Mouse (Mus musculus) lung, postnatal 25 days (tissue): ENCODE data around the gene Necab2.

Experiments used
- DNase-seq: peaks from one replicate; pipeline ENCODE4 v3.0.0; 2022; ENCODE audit warnings: low spot score

Necab2 gene

DNA sequence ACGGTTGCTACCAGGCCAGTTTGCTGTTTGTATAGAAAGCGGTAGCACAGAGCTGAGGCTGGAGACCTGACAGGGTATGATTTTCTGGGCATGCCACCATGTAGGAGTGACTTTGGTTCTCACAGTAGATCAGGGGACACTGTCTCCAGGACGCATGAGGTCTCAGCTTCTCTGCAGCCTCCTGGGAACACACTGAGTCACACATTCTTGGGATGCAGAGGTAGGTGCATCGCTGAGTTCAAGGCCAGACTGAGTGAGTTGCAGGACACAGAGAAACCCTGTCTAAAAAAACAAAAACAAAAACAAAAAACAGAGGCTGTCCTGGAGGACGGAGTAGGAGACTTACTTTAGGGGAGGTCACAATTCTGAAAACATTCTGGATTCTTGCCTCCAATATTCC is 6.4 kb downstream of the Necab2 start:
- no peak for DNase-seq

DNA sequence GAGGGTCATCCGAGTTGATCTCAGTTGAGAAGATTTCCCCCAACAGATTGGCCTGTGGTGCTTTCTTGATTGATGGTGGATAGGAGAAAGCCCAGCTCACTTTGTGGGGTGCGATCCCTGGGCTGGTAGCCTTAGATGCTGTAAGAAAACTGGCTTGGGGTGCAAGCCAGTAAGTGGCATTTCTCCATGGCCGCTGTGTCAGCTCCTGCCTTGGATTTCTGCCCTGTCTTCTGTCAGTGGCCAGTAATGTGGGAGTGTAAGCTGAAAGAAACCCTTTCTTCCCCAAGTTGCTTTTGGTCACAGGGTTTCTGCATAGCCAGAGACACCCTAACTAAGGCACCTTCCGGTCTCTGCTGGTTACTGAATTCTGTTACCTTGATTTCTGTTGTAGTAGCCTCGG is 9.5 kb downstream of the Necab2 start:
- no peak for DNase-seq

DNA sequence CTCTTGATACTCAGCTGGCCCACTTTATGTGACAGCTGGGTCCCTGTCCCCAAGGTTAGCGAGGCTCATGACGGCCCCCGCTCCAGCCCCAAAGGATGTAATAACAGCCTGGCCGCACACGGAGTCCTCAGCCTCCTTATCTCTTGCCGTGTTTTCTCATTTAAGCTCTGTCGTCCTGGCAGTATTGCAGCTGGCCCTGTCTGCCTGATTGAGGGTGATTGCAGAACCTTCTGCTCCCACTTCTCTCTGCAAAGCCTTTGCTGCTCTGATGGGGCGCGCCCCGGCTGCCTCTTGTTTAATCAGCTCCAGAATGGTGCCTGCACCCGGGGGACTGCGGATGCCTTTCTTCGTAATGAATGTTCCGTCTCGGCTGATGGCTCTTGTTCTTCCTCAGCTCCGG is 13.2 kb downstream of the Necab2 start:
- no peak for DNase-seq

DNA sequence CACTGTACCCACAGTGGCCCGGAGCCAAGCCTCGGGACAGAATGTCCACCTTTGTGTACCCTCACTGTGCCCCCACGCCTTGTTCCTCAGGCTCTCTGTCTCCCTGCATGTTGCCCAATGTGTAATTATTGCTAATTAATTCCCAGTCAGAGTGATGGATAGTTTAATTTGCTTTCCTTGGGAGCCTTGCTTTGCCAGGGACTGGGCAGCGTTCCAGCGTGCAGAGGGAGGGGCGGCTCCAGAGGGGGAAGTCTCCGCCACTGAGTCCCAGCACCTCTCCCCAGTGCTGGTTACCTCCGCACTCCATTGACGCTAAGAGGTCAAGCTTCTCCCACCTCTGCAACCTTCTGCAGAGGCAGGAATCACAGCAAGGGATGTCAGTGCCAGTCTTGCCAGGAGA is 14.8 kb downstream of the Necab2 start:
- no peak for DNase-seq

DNA sequence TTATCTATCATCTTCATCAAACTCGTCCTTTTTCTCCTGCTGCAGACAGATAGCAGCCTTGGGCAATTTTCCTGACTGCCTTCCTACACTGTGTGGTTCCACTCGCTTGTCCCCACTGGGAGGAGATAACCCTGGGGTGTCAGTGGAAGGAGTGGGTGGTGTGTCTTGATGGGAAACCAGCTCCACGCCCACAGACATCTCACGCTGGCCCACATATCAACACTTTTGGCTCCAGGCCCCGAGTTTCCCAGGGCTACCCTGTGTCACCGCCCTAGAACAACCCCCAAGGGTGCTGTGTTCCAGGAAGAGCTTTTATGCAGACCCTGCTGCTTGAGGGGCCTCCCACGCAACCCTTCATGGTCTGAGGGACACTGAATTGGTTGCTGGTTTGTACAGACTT is 17.2 kb downstream of the Necab2 start:
- no peak for DNase-seq

DNA sequence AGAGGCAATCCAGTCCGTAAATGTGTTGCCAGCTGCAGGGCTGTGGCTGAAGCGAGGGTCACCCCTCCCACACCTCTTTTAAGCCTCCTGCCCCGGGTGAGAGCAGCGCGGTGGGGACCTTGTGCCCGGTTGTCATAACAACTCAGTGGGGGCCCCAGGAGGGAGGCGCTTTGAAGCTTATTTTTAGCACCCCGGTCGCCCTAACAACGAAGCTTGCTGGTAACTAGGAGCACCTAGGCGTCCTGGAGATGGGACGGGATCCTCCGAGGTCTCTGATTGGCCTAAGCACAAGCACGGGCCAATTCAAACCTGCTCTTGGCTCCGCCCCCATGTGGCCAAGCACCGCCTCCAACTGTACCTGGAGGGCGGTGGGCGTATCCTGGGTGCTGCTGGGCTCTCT is 19.6 kb downstream of the Necab2 start:
- peak; percentile 20 for DNase-seq

DNA sequence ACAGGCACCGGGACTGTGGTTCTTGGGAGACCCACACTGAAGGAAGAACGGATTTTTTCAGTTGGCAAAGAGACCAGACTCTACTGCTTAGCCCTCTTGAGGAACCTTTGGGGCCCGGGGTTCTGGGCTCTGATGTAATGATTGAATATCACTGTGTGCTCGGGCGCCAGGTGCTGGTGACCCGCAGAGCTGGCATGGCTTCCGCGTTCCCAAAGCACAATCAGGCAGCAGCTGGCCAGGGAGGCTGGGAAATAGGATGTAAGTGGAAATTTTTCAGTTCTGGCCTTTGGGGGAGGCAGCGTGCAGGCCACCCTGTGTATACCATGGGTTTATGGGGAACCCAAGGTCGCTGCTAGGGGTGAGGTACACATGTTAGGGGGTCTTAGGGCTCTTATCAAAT is 20.3 kb downstream of the Necab2 start:
- DNase-seq = no peak

DNA sequence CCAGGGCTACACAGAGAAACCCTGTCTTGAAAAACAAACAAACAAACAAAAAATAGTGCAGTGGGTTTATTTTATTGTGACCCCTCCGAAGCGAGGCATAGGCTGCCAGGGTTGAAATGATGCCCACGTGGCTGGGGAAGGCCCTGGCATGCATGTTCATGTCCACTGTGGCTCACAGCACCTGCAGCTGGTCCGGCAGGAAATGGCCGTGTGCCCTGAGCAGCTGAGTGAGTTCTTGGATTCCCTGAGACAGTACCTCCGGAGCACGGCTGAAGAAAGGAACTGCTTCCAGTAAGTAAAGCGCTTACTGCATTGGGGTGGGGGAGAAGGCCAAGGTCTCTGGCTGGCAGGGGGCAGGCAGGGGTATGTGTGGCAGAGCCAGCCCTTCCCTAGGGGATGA is 21.6 kb downstream of the Necab2 start:
- no peak for DNase-seq

DNA sequence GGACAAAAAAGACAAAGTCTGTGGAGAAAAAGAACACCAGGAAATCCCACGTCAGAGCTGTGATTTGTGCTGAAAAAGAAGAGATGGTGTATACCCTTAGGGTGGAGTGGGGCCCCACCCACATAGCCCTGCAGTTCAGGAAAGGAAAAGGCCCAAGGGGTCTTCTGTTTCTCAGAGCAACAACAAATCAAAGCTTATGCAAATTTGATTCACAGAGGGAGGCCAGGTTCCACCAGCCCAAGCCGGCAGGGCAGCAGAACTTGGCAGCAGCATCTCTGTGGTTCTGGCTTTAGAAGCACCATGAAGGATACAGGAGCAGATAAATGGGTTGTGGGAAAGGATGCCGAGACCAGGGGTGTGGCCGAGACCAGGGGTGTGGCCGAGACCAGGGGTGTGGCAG is 32.2 kb downstream of the Necab2 start:
- no peak for DNase-seq

DNA sequence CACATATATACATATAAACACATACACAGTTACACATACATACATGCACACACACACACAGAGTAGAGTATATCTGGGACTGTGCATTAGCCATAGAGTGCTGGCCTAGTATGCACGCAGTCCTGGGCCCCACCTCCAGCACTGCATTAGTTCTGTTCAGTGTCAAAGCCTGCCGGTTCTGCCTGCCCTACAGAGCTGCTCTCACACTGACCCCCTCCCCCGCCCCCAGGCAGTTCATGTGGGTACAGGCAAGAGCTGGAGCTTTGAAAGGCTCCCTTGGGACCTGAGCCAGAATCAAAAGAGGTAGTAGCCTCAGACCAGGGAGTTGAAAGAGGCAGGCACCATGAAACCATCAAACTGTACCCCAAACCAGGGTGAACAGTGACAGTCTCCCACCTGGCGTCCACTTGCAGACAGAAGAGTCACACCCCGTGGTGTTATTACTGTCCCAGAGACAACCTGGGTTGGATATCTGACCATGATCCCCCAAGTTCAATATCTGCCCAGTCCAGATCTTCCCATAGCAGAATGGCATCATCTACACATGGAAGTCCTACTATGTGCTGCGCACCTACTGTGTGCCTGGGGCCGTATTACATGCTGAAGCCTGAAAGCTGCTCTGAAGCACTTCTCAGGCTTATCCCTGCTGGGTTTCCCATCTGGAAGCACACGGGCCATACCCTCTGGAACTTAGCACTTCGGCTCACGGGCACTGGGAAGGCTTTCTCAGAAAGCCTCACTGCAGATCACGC is 37.8 kb downstream of the Necab2 start:
- no peak for DNase-seq

DNA sequence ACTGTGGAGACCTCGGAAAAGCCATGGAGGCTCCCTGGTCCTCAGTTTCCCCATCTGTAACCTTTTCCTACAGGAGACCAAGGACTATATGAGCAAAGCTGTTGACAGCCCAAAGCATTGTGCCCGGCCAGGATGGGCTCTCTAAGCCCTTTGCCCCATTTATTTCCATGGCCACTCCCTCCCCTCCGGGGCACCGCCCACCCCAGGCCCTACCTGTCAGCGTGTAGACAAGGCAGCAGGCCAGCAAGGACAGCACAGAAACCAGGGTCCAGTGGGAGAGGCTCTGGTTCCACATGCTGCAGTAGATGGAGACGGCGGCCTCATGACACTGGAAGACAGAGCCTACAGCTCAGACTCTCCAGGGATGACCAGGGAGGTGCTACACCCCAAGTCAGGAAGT is 40.6 kb downstream of the Necab2 start:
- no peak for DNase-seq

DNA sequence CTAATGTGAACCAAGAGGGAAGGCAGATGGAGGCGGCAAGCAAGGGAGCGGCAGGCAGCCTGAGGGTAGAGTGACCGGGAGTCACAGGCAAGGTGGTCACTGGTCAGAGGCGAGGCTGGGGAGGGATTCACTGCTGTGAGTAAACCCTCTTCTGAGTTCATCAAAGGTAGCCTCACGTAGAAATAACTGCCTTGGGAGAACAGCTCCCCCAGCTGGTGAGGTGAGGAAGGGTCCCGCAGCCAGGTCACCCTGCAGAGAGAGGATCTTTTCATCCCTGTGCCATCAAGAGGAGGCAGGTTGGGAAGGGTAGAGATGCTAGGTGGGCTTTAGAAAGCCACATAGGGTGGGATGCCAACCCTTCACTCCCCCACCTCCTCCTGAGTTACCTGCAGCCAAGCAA is 50.3 kb downstream of the Necab2 start:
- peak; percentile 41 for DNase-seq

DNA sequence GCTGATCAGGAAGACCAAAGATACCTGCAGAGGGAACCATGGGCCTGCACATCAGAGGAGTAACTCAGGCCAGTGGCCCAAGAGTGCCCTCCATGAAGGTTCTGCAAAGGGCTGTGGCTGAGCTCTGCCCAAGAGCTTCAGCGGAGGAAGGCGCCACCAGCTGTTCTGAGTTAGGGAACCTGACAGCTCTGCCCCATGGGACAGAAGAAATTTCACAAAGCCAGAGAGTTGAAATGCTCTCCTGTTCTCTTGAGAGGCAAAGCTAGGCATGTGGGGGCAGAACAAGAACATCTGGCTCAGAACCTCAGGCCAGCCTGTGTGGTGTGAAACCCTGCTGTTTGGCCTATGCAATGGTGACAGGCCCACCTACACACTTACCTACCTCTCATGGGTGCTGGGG is 53.3 kb downstream of the Necab2 start:
- DNase-seq = no peak

DNA sequence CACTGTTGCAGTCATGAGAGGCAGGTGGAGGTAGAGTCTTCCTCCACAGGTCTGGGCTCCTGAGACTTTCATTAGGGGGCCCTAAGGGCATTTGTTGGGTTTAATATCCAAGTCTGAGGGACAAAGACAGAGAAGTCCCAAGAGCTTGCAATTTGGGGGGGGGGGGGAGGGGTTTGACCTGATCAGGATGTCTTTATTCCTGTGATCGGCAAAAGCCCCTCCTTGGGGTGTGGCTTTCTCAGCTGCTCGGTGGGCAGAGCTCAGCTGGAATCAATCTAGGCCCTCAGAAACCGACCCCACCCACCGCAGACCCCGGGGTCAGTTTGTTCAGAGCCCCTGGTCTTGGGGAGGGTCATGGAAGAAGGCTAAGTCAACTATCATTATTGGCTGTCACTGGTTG is 55.1 kb downstream of the Necab2 start, which contains the start of gene Slc38a8:
Gene Slc38a8 (minus strand): TSS at position 101 of the 400 bp plus-strand sequence.
- DNase-seq = no peak

DNA sequence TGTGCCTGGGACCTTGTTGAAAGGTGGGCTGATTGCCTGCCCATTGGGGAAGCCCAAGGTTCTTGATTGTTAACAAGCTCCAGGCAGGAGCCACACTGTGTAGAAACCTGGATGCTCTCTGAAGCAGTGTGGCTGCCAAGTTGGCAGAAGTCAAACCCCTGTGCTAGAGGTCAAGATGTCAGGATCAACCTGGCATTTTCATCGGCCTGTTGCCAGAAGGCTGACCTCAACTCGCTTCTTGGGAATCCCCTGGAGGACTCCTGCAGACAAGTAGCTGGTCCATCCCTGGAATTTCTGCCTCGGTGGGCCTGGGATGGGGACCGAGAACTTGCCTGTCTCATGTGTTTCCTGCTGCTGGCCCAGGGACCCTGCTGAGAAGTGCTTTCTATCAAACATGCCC is 55.6 kb downstream of the Necab2 start:
- no peak for DNase-seq

DNA sequence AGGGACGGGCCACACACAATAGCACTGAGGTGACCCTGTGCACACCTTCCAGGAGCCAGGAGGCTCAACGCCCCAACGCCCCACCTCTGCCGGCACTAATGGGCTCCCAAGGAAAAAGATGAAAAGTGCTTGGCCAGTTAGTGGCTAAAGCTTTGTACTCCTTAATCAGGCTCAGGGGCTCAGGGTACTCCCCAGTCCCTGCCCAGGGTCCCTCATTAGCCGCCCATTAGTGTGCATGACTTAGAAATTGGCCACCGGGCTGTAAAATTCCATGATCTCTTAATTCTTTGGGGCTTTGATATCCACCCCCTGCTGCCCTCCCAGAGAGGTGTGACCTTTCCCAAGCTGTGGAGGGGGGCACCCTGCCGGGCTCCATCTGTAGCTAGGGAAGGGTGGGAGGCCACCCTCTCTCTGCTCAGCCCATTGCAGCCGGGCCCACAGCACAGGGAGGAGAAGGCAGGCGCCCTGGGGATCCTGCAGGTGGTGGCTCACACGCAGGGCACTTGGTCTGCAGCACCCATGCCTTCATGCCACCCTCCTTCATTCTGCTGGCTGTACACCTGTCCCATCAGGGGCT is 56.8 kb downstream of the Necab2 start:
- no peak for DNase-seq

DNA sequence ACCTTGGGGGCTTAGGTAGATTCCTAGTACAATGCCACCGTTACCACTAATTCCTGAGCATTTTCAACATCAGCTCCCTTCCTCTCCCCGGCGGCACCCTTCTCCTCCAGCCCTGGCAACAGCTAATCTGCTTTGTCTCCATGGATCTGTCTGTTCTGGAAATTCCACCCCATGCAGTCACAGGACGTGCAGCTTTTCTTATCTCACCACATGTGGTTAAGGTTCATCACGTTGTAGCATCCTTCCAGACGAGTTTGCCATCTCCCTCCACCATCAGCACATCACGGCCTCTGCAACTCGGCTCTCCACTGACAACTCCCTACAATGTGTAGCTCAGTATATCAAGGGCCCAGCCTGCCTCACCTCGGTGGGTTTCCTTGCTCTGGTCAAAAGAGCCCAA is 59.0 kb downstream of the Necab2 start:
- DNase-seq = no peak

DNA sequence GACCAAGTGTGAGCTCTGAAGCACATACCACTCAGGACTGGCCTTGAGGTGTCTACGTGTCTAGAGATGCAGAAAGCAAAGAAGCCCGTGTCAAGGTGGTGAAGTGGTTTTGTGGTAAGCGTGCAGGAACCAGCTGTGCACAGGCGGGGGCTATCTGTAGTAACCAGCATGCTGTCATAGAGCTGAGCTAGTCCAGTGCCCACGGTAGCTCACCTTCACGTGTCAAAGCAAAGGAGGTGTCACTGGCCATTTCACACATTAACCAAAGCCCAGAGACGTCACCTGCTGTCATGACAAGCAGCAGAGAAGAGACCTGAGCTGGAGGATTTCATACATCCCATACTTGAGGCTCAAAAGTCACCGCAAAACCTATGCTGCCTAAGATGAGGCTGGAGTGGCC is 59.6 kb downstream of the Necab2 start:
- DNase-seq = no peak

DNA sequence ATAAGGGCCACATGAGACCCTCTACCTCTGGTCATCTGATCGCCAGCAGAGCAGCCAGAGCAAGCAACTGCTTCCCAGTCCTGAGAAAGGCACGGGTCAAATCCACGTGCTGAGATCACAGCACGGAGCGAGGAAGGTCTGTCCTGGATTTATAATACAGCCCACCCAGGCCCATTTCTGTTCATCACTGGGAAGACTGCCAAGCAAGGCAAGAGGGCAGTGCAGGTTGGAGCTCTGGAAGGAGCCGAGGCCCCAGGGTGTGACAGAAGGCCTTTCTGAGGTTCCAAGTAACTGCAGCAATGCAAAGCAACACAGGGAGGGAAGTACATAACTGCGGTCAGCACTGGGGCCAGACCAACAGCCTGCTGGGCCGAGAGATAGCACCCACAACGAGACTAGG is 64.0 kb downstream of the Necab2 start:
- DNase-seq = no peak

DNA sequence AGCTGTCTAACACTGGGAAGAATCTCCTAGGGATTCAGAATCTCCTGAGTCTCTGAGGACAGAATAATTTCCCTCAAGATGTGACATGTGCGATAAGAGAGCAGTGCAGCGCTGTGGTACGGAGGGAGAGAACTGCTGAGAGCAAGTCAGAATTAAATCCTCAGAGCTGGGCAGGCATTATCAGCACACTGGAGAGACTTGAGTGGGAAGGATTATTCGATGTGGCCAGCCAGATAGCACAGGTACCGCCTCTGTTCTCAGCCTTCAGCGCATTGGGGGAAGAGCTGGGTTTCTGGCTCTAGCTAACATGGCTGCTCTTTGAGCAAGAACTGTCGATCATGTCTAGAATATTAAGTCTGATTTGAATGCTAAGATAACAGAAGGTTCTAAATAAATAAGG is 65.2 kb downstream of the Necab2 start:
- DNase-seq = no peak

DNA sequence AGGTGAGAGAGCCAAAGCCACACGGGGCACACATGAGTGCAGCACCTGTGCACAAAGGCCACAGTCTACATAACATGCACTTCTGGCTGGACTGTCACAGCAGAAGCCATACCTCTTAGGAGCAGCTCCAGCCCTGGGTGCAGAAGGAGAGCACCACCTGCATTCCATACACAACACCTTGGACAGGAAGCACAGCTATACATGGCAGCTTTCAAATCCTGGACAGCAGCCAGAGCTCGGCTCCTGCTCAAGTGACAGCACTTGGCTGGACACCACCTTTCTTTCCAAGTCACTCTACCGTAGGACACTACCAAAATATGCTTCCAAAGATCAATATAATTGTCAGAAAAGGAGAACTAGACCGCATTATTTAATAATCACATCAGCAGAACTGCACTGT is 66.9 kb downstream of the Necab2 start:
- DNase-seq = no peak

DNA sequence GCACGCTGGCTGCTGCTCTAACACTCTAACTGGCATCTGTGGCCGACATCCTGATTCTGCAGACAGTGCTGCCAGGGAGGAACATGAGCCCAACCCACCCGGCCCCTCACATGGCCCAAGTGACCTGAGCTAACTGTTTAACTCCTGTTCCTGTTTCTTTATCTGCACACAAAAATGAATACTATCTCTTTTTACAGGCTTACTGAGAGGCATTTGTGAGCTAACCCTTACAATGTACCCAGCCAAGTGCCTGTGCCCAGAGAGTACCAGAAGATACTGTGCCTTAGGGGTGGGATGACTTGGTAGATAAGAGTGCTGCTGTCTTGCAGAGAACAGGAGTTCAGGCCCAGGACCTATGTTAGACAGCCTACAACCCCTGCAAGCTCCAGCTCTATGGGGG is 68.4 kb downstream of the Necab2 start:
- no peak for DNase-seq

DNA sequence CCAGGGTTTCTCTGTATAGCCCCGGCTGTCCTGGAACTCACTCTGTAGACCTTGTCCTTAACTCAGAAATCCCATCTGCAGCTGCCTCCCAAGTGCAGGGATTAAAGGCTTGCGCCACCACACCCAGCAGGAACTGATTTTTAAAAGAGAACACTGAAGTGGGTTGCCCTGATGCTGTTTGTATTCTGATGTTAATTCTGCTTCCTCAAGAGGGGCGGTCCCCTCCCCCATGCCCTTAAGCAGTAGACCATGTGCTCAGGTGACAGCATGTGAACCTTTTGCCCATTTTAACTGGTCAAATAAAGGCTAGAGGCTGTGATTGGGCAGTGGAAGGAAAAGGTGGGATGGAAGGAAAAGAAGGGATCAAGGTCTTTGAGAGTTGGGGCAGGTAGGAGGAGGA is 69.2 kb downstream of the Necab2 start:
- peak; percentile 12 for DNase-seq

DNA sequence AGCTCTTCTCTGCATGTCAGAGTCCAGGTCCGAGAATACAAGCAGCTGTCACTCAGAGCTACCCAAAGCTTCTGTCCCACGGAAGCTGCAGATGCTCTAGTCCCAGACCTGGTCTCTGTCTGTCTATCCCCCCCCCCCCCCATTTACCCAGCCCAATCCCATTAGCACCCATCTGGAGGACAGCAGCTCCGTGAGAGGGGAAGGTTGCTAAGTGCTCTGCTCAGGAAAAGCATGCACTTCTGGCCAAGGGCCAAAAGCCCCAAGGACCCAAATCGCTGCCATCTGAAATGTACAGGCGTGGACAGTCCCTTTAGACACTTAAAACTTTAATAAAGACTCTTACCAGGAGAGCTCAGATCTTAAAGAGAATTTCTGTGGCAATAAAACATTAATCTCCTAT is 70.2 kb downstream of the Necab2 start:
- no peak for DNase-seq
